Mouse (Mus musculus): ENCODE data around the gene Setd7. TPM values are rescaled to one million over a fixed set of nuclear protein-coding genes. Genes with fewer than 3 reads are reported as not detected.

Gene Setd7
- total and polyA plus RNA-seq, 3 experiments: 11.3 to 37.9 (median 15.3) TPM

- TF ChIP-seq ZKSCAN1 (IDR thresholded peaks at IDR 0.05; ENCODE audit: low read depth, low read length) (no peak), NELFE (IDR thresholded peaks at IDR 0.05; ENCODE audit: low read depth, low read length) (no peak), HCFC1 (IDR thresholded peaks at IDR 0.05; ENCODE audit: low read depth, low read length) (no peak), MEF2A (IDR thresholded peaks at IDR 0.05; ENCODE audit: extremely low read depth, insufficient replicate concordance, low read depth, low read length, poor library complexity, severe bottlenecking) (no peak), CHD1 (IDR thresholded peaks at IDR 0.05; ENCODE audit: low read depth, low read length) (no peak), KAT2A (conservative IDR thresholded peaks at IDR 0.05; ENCODE audit: low read depth, low read length) (no peak), RAD21 (IDR thresholded peaks at IDR 0.05; ENCODE audit: low read depth, low read length) (no peak), E2F4 (IDR thresholded peaks at IDR 0.05; ENCODE audit: borderline replicate concordance, low read depth, low read length) (no peak), USF2 (IDR thresholded peaks at IDR 0.05; ENCODE audit: borderline replicate concordance in 1 of 2, insufficient read depth in 1 of 2, low read depth in 1 of 2, low read length in 2 of 2) (no peak), GABPA (IDR thresholded peaks at IDR 0.05; ENCODE audit: low read depth, low read length) (no peak), UBTF (IDR thresholded peaks at IDR 0.05; ENCODE audit: borderline replicate concordance, insufficient read depth, low read depth, low read length) (no peak), CHD2 (IDR thresholded peaks at IDR 0.05; ENCODE audit: low read length) (no peak), MXI1 (IDR thresholded peaks at IDR 0.05; ENCODE audit: low read depth, low read length) (no peak), ZC3H11A (IDR thresholded peaks at IDR 0.05; ENCODE audit: low read depth, low read length) (no peak)
- H3K27ac ChIP-seq (ENCODE audit: control insufficient read depth, low read depth, low read length): no peak overlapping the region
- peaks cover 4% of the 10 kb centered on the region for H3K79me2 ChIP-seq (ENCODE audit: control insufficient read depth, insufficient read depth, low read length, poor library complexity)
- H3K27me3 ChIP-seq (ENCODE audit: control insufficient read depth in 1 of 2, insufficient read depth in 2 of 2, low read length in 2 of 2): no peaks in the 10 kb centered on the region
- DNase-seq (ENCODE audit: low read depth, low spot score): no peak
- H3K9ac ChIP-seq (ENCODE audit: control insufficient read depth, low read depth, low read length, poor library complexity, severe bottlenecking): no peak overlapping the region
- no peak overlapping the region for H3K4me3 ChIP-seq (ENCODE audit: control insufficient read depth in 1 of 2, insufficient read depth in 1 of 2, low read depth in 2 of 2, low read length in 2 of 2)
- H3K9me3 ChIP-seq (replicated peaks; ENCODE audit: insufficient read depth, low read length): no peaks in the 10 kb centered on the region
- peaks cover 0 to 3% of the 10 kb centered on the region in 2 experiments; a peak in 1 of 4 replicates for H3K4me1 ChIP-seq (ENCODE audit: control insufficient read depth in 1 of 2, insufficient read depth in 2 of 2, low read length in 2 of 2)
- peaks cover 0 to 4% of the 10 kb centered on the region in 2 experiments; a peak in 2 of 4 replicates for H3K36me3 ChIP-seq (ENCODE audit: control insufficient read depth in 1 of 2, insufficient read depth in 2 of 2, low read length in 2 of 2)
Measured at GRCm38 (mm10) chr3:51479893-51480292, 80.8 kb downstream of the Setd7 start.

DNA sequence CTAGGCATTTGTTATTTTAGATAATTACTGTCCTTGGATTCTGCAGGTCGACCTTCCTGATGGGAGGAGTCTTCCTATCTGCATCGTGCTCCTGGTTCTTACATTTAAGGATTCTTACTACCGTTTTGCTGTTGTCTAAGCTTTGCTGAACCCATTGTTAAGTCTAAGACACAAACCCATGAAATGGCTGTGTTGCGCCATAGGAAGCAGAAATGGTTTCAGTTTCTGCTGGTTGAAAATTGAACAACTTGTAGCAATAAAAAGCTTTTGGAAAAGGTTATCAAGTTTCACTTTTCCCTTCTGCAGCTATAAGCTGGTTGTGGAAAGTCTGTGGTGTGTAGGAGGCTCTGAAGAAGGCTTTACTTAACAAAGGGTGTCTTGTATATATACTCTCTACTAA lies 85.0 kb downstream of the Setd7 start:
- H3K9ac ChIP-seq (ENCODE audit: control insufficient read depth, low read depth, low read length, poor library complexity, severe bottlenecking): no peak overlapping the region
- no peak for DNase-seq (ENCODE audit: low read depth, low spot score)
- no peaks in the 10 kb centered on the region for H3K4me1 ChIP-seq (ENCODE audit: control insufficient read depth in 1 of 2, insufficient read depth in 2 of 2, low read length in 2 of 2)
- no peaks in the 10 kb centered on the region for H3K9me3 ChIP-seq (replicated peaks; ENCODE audit: insufficient read depth, low read length)
- no peaks in the 10 kb centered on the region for H3K27me3 ChIP-seq (ENCODE audit: control insufficient read depth in 1 of 2, insufficient read depth in 2 of 2, low read length in 2 of 2)
- H3K27ac ChIP-seq (ENCODE audit: control insufficient read depth, low read depth, low read length): no peak overlapping the region
- TF ChIP-seq MYB (IDR thresholded peaks at IDR 0.05; ENCODE audit: low read depth, low read length) (no peak), POLR2AphosphoS2 (IDR thresholded peaks at IDR 0.05; ENCODE audit: low read length) (0 out of 2 replicates have a peak, but pooled peaks have one; percentile 20)
- no peaks in the 10 kb centered on the region for H3K79me2 ChIP-seq (ENCODE audit: control insufficient read depth, insufficient read depth, low read length, poor library complexity)
- no peak overlapping the region for H3K4me3 ChIP-seq (ENCODE audit: control insufficient read depth in 1 of 2, insufficient read depth in 1 of 2, low read depth in 2 of 2, low read length in 2 of 2)
- H3K36me3 ChIP-seq (ENCODE audit: control insufficient read depth in 1 of 2, insufficient read depth in 2 of 2, low read length in 2 of 2): peaks cover 0 to 28% of the 10 kb centered on the region in 2 experiments; a peak in 2 of 4 replicates
